Mouse (Mus musculus) cerebellum, adult 8-10 months (tissue): ENCODE data around the gene Acsl1.

Experiments used
- DNase-seq: peaks from one replicate; pipeline ENCODE4 v3.0.0; 2022

Acsl1 gene

GRCm38 (mm10) chr8:46475942-46476341, 5.1 kb downstream of the Acsl1 start:
- DNase-seq = no peak

GRCm38 (mm10) chr8:46477747-46478458, 7.1 kb downstream of the Acsl1 start:
- DNase-seq = no peak

GRCm38 (mm10) chr8:46478783-46479182, 7.9 kb downstream of the Acsl1 start:
- DNase-seq = no peak

GRCm38 (mm10) chr8:46479794-46480532, 9.1 kb downstream of the Acsl1 start:
- no peak for DNase-seq

GRCm38 (mm10) chr8:46480533-46480900, 9.7 kb downstream of the Acsl1 start:
- DNase-seq = no peak

GRCm38 (mm10) chr8:46482771-46483170, 11.9 kb downstream of the Acsl1 start:
- DNase-seq = no peak

- DNase-seq = no peak
Measured at GRCm38 (mm10) chr8:46483247-46483646, 12.4 kb downstream of the Acsl1 start.

- no peak for DNase-seq
Measured at GRCm38 (mm10) chr8:46484077-46484476, 13.2 kb downstream of the Acsl1 start.

- DNase-seq = no peak
Measured at GRCm38 (mm10) chr8:46484931-46485463, 14.2 kb downstream of the Acsl1 start.

GRCm38 (mm10) chr8:46488085-46488561, 17.3 kb downstream of the Acsl1 start:
- DNase-seq = no peak

- no peak for DNase-seq
Measured at GRCm38 (mm10) chr8:46489196-46489595, 18.4 kb downstream of the Acsl1 start.

GRCm38 (mm10) chr8:46490250-46490649, 19.4 kb downstream of the Acsl1 start:
- no peak for DNase-seq

GRCm38 (mm10) chr8:46490821-46491220, 20.0 kb downstream of the Acsl1 start:
- DNase-seq = no peak

GRCm38 (mm10) chr8:46493495-46494170, 22.8 kb downstream of the Acsl1 start:
- DNase-seq = no peak

- DNase-seq = no peak
Measured at GRCm38 (mm10) chr8:46496852-46497251, 26.0 kb downstream of the Acsl1 start.

GRCm38 (mm10) chr8:46497314-46498011, 26.6 kb downstream of the Acsl1 start:
- no peak for DNase-seq

- no peak for DNase-seq
Measured at GRCm38 (mm10) chr8:46499376-46500061, 28.7 kb downstream of the Acsl1 start.

GRCm38 (mm10) chr8:46502333-46503071, 31.7 kb downstream of the Acsl1 start:
- DNase-seq = no peak

GRCm38 (mm10) chr8:46503072-46503695, 32.3 kb downstream of the Acsl1 start:
- no peak for DNase-seq

GRCm38 (mm10) chr8:46504196-46504595, 33.4 kb downstream of the Acsl1 start:
- no peak for DNase-seq
